Mouse (Mus musculus): ENCODE results near the gene Slc16a13. TPM values are rescaled to one million over a fixed set of nuclear protein-coding genes. Genes with fewer than 3 reads are reported as not detected.

Slc16a13 gene
- polyA plus RNA-seq, 1 experiment from 2014 or later = 13.6 TPM

DNA sequence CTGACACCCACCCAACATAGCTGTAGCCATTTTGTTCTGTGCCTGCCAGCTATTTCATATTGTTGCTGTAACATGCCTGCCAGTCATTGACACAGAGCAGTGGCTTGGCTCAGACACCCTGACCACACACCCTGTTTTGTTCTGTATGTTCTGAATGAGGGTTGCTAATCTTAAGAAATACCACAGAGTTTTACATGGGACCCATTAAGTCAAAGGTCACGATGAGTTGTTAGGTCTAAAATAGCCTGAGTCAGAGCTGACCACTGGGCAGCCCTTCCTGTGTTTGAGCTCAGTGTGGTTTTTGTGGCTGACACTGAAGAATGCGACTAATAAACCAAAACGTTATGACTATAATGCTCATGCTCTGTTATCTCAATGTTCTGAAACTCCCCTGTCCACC, 22.5 kb downstream of the Slc16a13 start:
- 81% methylated on average over 3 of the region's 3 CpGs for WGBS
- no peaks in the 10 kb centered on the region for H3K9me3 ChIP-seq (ENCODE audit: control insufficient read depth, low read length)
- no peaks in the 10 kb centered on the region for H3K27me3 ChIP-seq (replicated peaks; ENCODE audit: control insufficient read depth, insufficient read depth, low read length)
- no peaks in the 10 kb centered on the region for H3K36me3 ChIP-seq (ENCODE audit: control insufficient read depth, insufficient read depth, low read length)
- DNase-seq (ENCODE audit: low spot score) = no peak
- no peak overlapping the region for H3K4me3 ChIP-seq (ENCODE audit: low read depth, low read length)
- no peak overlapping the region for H3K4me2 ChIP-seq (ENCODE audit: low read length)
- H3K27ac ChIP-seq (ENCODE audit: low read depth) = no peak overlapping the region
- peaks cover 7% of the 10 kb centered on the region; the same call in 1 of the 2 replicates for H3K4me1 ChIP-seq (replicated peaks; ENCODE audit: control insufficient read depth, insufficient read depth, low read length)
- H3K9ac ChIP-seq (ENCODE audit: low read length) = no peak overlapping the region
- no peak for ATAC-seq (replicated peaks; ENCODE audit: low FRiP score, low TSS enrichment, low read depth)

DNA sequence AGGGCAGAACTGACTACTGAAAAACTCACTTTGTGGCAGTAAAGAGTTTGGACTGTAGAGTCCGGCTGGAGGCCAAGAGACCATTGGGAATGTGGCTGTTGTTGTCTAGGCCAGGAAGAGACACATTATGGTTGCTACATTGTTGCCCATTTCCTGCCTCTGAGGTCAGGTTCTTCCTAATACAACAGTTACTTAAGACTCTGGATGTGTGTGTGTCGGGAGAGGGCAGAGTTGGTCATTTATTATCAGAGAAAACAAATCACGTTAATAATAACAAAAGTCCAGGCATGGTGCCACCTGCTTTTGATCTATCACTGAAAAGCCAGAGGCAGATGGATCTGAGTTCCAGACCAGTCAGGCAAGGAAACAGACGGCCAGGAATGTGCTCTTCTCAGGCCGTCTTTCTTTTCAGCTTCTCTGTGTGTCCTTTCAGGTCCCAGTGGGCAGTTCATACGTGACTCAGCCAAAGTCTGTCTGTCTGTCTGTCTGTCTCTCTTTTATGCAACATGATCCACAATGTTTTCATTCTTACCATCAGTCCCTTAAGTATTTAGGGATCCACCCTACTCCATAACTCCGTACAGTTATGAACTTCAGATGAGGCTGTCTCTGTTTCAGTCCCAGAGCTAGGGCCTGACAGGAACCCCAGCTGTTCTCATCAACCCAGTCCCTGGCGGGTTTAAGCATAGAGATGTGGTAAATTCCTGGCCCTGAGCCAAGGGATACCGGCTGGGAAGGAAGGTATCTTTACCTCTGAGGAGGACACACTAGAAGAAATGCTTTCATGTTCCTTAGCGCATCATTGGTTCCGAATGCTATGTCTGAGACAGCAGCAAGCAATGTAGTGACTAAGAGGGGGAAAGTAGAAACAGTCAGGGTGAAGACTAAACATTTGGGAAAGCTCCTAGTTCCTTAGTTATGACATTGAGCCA, 27.2 kb downstream of the Slc16a13 start:
- Histone ChIP-seq H3K4me3 (ENCODE audit: low read depth, low read length) (no peak overlapping the region), H3K4me2 (ENCODE audit: low read length) (no peak overlapping the region), H3K4me1 (replicated peaks; ENCODE audit: control insufficient read depth, insufficient read depth, low read length) (peaks cover 8% of the 10 kb centered on the region; the same call in 1 of the 2 replicates), H3K27me3 (replicated peaks; ENCODE audit: control insufficient read depth, insufficient read depth, low read length) (no peaks in the 10 kb centered on the region), H3K27ac (ENCODE audit: low read depth) (peak overlapping the region; percentile 22; the same call in 1 of the 2 replicates), H3K36me3 (ENCODE audit: control insufficient read depth, insufficient read depth, low read length) (no peaks in the 10 kb centered on the region), H3K9ac (ENCODE audit: low read length) (no peak overlapping the region), H3K9me3 (ENCODE audit: control insufficient read depth, low read length) (no peaks in the 10 kb centered on the region)
- DNase-seq (ENCODE audit: low spot score) (no peak), ATAC-seq (replicated peaks; ENCODE audit: low FRiP score, low TSS enrichment, low read depth) (no peak)
- 39% methylated on average over 11 of the region's 11 CpGs for WGBS

DNA sequence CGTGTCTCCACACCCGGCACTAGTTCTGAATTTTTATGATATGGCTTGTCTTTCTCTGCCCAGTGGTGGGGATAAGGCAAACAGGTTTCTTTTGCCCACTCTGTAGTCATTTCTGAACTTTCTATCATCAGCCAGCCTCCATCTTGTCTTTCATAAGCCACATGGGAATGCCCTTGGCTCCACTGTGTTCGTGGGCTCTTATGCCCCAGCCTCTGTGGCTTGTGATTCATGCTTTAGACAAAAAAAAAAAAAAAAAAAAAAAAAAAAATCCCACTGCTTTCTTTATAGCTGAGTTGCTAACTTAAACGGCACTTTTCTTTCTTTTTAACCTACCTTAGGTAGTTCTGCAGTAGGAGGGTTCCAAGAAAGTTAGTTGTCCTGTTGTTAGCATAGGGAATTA, 28.7 kb downstream of the Slc16a13 start:
- no peaks in the 10 kb centered on the region for H3K9me3 ChIP-seq (ENCODE audit: control insufficient read depth, low read length)
- no peak overlapping the region for H3K27ac ChIP-seq (ENCODE audit: low read depth)
- DNase-seq (ENCODE audit: low spot score) = no peak
- H3K9ac ChIP-seq (ENCODE audit: low read length) = no peak overlapping the region
- H3K4me3 ChIP-seq (ENCODE audit: low read depth, low read length) = no peak overlapping the region
- H3K36me3 ChIP-seq (ENCODE audit: control insufficient read depth, insufficient read depth, low read length) = no peaks in the 10 kb centered on the region
- 75% methylated on average over 4 of the region's 4 CpGs for WGBS
- no peak overlapping the region for H3K4me2 ChIP-seq (ENCODE audit: low read length)
- peaks cover 8% of the 10 kb centered on the region; the same call in 1 of the 2 replicates for H3K4me1 ChIP-seq (replicated peaks; ENCODE audit: control insufficient read depth, insufficient read depth, low read length)
- H3K27me3 ChIP-seq (replicated peaks; ENCODE audit: control insufficient read depth, insufficient read depth, low read length) = no peaks in the 10 kb centered on the region
- no peak for ATAC-seq (replicated peaks; ENCODE audit: low FRiP score, low TSS enrichment, low read depth)

DNA sequence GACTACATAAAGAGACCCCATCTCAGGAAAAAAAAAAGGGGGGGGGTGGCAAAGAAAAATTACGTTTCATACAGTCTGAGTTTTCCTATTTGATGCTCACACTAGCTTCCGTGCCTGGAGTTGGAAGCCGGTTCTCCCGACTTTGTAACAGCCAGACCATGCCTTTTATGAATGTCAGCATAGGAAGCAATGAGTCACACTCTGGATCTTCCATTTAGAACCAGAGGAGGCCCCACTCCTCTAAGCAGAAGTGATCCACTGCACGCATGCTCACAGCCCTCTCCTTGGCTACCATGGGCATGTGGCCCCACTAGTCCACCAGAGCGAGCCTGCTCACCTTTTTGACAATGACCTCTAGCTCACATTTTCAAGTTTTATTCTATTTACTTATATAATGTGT, 29.7 kb downstream of the Slc16a13 start:
- H3K4me1 ChIP-seq (replicated peaks; ENCODE audit: control insufficient read depth, insufficient read depth, low read length) = peaks cover 8% of the 10 kb centered on the region; the same call in 1 of the 2 replicates
- no peak overlapping the region for H3K9ac ChIP-seq (ENCODE audit: low read length)
- H3K4me3 ChIP-seq (ENCODE audit: low read depth, low read length) = no peak overlapping the region
- H3K27ac ChIP-seq (ENCODE audit: low read depth) = no peak overlapping the region
- 73% methylated on average over 6 of the region's 6 CpGs for WGBS
- no peak overlapping the region for H3K4me2 ChIP-seq (ENCODE audit: low read length)
- ATAC-seq (replicated peaks; ENCODE audit: low FRiP score, low TSS enrichment, low read depth) (no peak), DNase-seq (ENCODE audit: low spot score) (no peak)
- H3K9me3 ChIP-seq (ENCODE audit: control insufficient read depth, low read length) = no peaks in the 10 kb centered on the region
- H3K27me3 ChIP-seq (replicated peaks; ENCODE audit: control insufficient read depth, insufficient read depth, low read length) = no peaks in the 10 kb centered on the region
- H3K36me3 ChIP-seq (ENCODE audit: control insufficient read depth, insufficient read depth, low read length) = no peaks in the 10 kb centered on the region

DNA sequence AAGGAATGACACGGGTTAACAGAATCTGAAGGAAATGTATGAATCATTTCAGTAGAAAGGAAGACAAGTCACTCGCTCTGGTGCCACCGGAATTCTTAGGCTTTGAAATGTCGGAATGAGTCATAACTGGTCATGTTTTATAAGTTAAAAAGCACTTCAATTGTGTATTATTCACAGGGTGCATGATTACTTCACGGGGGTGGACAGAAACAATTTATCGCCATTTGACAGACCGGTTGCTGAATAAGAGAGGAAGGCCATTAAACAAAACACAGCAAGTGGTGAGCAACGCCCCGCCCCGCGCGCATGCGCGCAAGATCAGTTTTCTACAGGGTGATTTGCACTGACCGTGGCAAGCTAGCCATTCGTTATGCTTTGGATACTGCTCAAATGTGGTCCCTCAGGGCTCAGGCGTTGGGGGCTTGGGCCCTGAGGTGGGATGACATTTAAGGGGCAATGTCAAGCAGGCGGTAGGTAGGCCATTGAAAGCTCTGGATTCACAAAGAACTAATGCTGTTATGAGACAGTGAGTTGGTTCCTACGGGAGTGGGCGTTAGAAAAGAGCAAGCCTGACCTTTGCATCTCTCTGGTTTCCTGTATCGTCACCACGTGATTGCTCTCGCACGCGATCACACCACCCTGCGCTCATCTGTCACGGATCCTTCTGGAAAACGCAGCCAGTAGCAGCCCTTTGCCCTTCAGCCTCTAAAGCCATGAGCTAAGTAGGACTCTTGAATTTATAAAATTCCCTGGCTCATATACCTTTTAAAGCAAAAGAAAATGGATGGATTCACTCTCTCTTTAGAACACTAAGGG, 31.3 kb downstream of the Slc16a13 start:
- ATAC-seq (replicated peaks; ENCODE audit: low FRiP score, low TSS enrichment, low read depth) (no peak), DNase-seq (ENCODE audit: low spot score) (no peak)
- H3K36me3 ChIP-seq (ENCODE audit: control insufficient read depth, insufficient read depth, low read length) = no peaks in the 10 kb centered on the region
- H3K27me3 ChIP-seq (replicated peaks; ENCODE audit: control insufficient read depth, insufficient read depth, low read length) = no peaks in the 10 kb centered on the region
- H3K9me3 ChIP-seq (ENCODE audit: control insufficient read depth, low read length) = no peaks in the 10 kb centered on the region
- 83% methylated on average over 28 of the region's 28 CpGs for WGBS
- no peak overlapping the region for H3K4me2 ChIP-seq (ENCODE audit: low read length)
- no peak overlapping the region for H3K9ac ChIP-seq (ENCODE audit: low read length)
- H3K4me1 ChIP-seq (replicated peaks; ENCODE audit: control insufficient read depth, insufficient read depth, low read length) = peaks cover 8% of the 10 kb centered on the region; the same call in 1 of the 2 replicates
- H3K4me3 ChIP-seq (ENCODE audit: low read depth, low read length) = no peak overlapping the region
- no peak overlapping the region for H3K27ac ChIP-seq (ENCODE audit: low read depth)

DNA sequence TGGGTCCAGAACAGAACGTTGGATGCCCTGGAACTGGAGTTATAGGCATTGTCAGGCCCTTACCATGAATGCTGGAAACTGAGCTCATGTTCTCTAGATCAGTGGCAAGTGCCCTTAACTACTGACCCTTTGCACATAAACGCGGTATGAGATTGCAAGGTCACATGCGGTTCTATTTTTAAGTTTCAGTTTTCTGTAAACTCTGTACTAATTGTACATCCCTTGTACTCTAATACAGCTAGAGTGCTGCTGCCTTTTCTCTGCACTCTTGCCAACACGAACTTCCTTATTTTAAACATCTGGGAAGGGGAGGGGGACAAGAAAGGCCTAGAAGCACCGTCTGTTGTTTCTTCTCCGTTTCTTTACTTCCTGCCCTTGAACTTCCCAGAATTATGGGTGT, 35.7 kb downstream of the Slc16a13 start:
- Histone ChIP-seq H3K4me2 (ENCODE audit: low read length) (no peak overlapping the region), H3K4me1 (replicated peaks; ENCODE audit: control insufficient read depth, insufficient read depth, low read length) (no peaks in the 10 kb centered on the region), H3K27me3 (replicated peaks; ENCODE audit: control insufficient read depth, insufficient read depth, low read length) (no peaks in the 10 kb centered on the region), H3K4me3 (ENCODE audit: low read depth, low read length) (no peak overlapping the region), H3K27ac (ENCODE audit: low read depth) (no peak overlapping the region), H3K9me3 (ENCODE audit: control insufficient read depth, low read length) (no peaks in the 10 kb centered on the region), H3K9ac (ENCODE audit: low read length) (no peak overlapping the region), H3K36me3 (ENCODE audit: control insufficient read depth, insufficient read depth, low read length) (no peaks in the 10 kb centered on the region)
- ATAC-seq (replicated peaks; ENCODE audit: low FRiP score, low TSS enrichment, low read depth) (no peak), DNase-seq (ENCODE audit: low spot score) (no peak)
- WGBS = 66% methylated on average over 7 of the region's 7 CpGs

DNA sequence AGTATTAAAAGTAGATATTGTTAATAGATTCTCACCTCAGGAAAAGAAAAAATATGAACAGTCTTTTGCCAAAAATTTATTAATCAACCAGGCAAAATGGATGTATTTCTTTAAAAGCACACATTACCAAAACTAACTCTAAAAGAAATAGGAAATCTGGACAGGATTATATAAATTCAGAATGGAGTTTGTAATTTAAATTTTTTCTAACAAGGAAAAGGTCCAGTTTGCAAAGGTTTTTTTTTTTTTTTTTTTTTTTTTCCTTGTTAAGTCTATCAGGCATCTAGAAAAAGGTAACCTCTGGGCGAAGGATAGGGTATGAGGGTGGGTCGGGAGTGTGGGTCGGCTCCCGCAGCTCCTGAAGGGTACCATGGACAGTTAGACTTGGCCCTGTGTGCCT, 40.4 kb downstream of the Slc16a13 start:
- ATAC-seq (replicated peaks; ENCODE audit: low FRiP score, low TSS enrichment, low read depth) (no peak), DNase-seq (ENCODE audit: low spot score) (no peak)
- Histone ChIP-seq H3K4me2 (ENCODE audit: low read length) (no peak overlapping the region), H3K27me3 (replicated peaks; ENCODE audit: control insufficient read depth, insufficient read depth, low read length) (no peaks in the 10 kb centered on the region), H3K9me3 (ENCODE audit: control insufficient read depth, low read length) (0 out of 2 replicates have a peak, but pooled peaks cover 3% of the 10 kb centered on the region), H3K27ac (ENCODE audit: low read depth) (no peak overlapping the region), H3K9ac (ENCODE audit: low read length) (no peak overlapping the region), H3K4me3 (ENCODE audit: low read depth, low read length) (no peak overlapping the region), H3K4me1 (replicated peaks; ENCODE audit: control insufficient read depth, insufficient read depth, low read length) (no peaks in the 10 kb centered on the region), H3K36me3 (ENCODE audit: control insufficient read depth, insufficient read depth, low read length) (no peaks in the 10 kb centered on the region)
- WGBS = 91% methylated on average over 4 of the region's 4 CpGs

DNA sequence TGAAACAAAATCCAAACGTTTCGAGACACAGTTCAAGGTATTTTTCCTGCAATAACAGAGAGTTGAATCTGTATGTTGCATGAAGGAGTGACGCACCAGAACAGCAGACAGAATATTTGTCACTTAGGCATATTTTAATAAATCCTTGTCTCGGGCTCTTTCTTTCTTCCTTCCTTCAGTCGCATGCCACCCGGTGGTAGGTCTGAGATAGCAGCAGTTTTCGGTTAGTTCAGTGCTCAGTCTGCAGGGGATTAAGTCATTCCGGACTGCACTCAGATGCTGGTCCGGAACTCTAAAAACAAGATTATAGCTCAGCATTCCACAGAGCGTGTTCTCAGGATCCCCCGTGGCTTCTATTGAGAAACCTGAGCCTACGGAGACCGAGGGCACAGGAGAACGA, 41.5 kb downstream of the Slc16a13 start:
- H3K4me1 ChIP-seq (replicated peaks; ENCODE audit: control insufficient read depth, insufficient read depth, low read length) = no peaks in the 10 kb centered on the region
- DNase-seq (ENCODE audit: low spot score) = peak; percentile 58
- ATAC-seq (replicated peaks; ENCODE audit: low FRiP score, low TSS enrichment, low read depth) = no peak
- H3K4me2 ChIP-seq (ENCODE audit: low read length) = no peak overlapping the region
- WGBS = 44% methylated on average over 14 of the region's 14 CpGs
- H3K36me3 ChIP-seq (ENCODE audit: control insufficient read depth, insufficient read depth, low read length) = no peaks in the 10 kb centered on the region
- no peak overlapping the region for H3K27ac ChIP-seq (ENCODE audit: low read depth)
- no peaks in the 10 kb centered on the region for H3K27me3 ChIP-seq (replicated peaks; ENCODE audit: control insufficient read depth, insufficient read depth, low read length)
- no peak overlapping the region for H3K9ac ChIP-seq (ENCODE audit: low read length)
- H3K4me3 ChIP-seq (ENCODE audit: low read depth, low read length) = no peak overlapping the region
- H3K9me3 ChIP-seq (ENCODE audit: control insufficient read depth, low read length) = 0 out of 2 replicates have a peak, but pooled peaks cover 3% of the 10 kb centered on the region

Measured in intestine, embryonic 14.5 days (tissue).